In the genomic region with DNA sequence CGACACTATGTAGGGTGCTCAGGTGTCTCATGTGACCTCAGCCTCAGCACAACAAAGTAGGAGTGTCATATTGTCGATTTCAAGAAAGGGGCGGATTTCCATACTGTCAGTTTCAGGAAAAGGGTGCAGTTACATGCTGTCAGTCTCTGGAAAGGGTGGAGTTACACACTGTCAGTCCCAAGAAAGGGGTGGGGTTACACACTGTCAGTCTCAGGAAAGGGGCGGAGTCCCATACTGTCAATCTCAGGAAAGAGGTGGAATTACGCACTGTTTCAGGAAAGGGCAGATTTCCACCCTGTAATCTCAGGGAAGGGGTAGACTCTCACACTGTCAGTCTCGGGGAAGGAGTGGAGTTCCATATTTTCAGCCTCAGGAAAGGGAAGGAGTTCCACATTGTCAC, we compare ENCODE assay signal across 32 mouse cellular contexts. TPM values are rescaled to one million over a fixed set of nuclear protein-coding genes. Genes with fewer than 3 reads are reported as not detected.
A peak's percentile ranks its signal among the peaks of the same experiment; 100 is the strongest.
DNase-seq lines count a peak whose midpoint lies in the region; ATAC-seq lines count a peak whose summit lies in the region.
"Had no signal": no experiment of that assay in that cellular context is flagged by ENCODE, and none has a peak within 500 bp of the region (broad histone marks: within the 10 kb centered on the region; RNA-seq: fewer than 3 reads in every experiment).

No protein-coding gene starts in this region.

- 83% methylated on average over 6 of the region's 6 CpGs for WGBS in embryonic facial prominence, embryonic 11.5 days
- WGBS in embryonic facial prominence, embryonic 10.5 days = 85% methylated on average over 6 of the region's 6 CpGs
- WGBS in hindbrain, embryonic 16.5 days = 91% methylated on average over 6 of the region's 6 CpGs
- whole genome bisulfite sequencing in hindbrain, embryonic 12.5 days = 91% methylated on average over 6 of the region's 6 CpGs
- 89% methylated on average over 6 of the region's 6 CpGs for WGBS in midbrain, embryonic 13.5 days
- 92% methylated on average over 6 of the region's 6 CpGs for WGBS in midbrain, embryonic 15.5 days

- no peaks in the 10 kb centered on the region for H3K9me3 ChIP-seq in embryonic facial prominence, embryonic 11.5 days (replicated peaks; ENCODE audit: control insufficient read depth, low read length)
- no peaks in the 10 kb centered on the region for H3K9me3 ChIP-seq in embryonic facial prominence, embryonic 10.5 days
- H3K9me3 ChIP-seq in hindbrain, embryonic 16.5 days (ENCODE audit: control insufficient read depth, low read length) = no peaks in the 10 kb centered on the region
- no peaks in the 10 kb centered on the region for H3K9me3 ChIP-seq in hindbrain, embryonic 12.5 days (replicated peaks)
- H3K9me3 ChIP-seq in midbrain, embryonic 13.5 days = no peaks in the 10 kb centered on the region
- no peaks in the 10 kb centered on the region for H3K9me3 ChIP-seq in midbrain, embryonic 15.5 days
- H3K9me3 ChIP-seq: heart, embryonic 10.5 days; heart, embryonic 15.5 days; hindbrain, embryonic 15.5 days; intestine, embryonic 15.5 days; liver, embryonic 15.5 days; neural tube, embryonic 12.5 days had no signal

- H3K4me1 ChIP-seq in embryonic facial prominence, embryonic 11.5 days (ENCODE audit: control insufficient read depth, insufficient read depth, low read length) = no peaks in the 10 kb centered on the region
- H3K4me1 ChIP-seq in embryonic facial prominence, embryonic 10.5 days = peaks cover 7% of the 10 kb centered on the region; the same call in 1 of the 2 replicates
- H3K4me1 ChIP-seq in hindbrain, embryonic 16.5 days (ENCODE audit: control insufficient read depth, insufficient read depth, low read depth, low read length) = no peaks in the 10 kb centered on the region
- no peaks in the 10 kb centered on the region for H3K4me1 ChIP-seq in hindbrain, embryonic 12.5 days
- H3K4me1 ChIP-seq in midbrain, embryonic 13.5 days (replicated peaks) = no peaks in the 10 kb centered on the region
- no peaks in the 10 kb centered on the region for H3K4me1 ChIP-seq in midbrain, embryonic 15.5 days
- H3K4me1 ChIP-seq: heart, embryonic 10.5 days; heart, embryonic 15.5 days; hindbrain, embryonic 15.5 days; intestine, embryonic 15.5 days; liver, embryonic 15.5 days; neural tube, embryonic 12.5 days had no signal

- H3K27ac ChIP-seq in embryonic facial prominence, embryonic 11.5 days (replicated peaks; ENCODE audit: low read depth, low read length) = no peak overlapping the region
- H3K27ac ChIP-seq in embryonic facial prominence, embryonic 10.5 days (replicated peaks) = no peak overlapping the region
- no peak overlapping the region for H3K27ac ChIP-seq in hindbrain, embryonic 16.5 days (ENCODE audit: low read depth, low read length)
- H3K27ac ChIP-seq in hindbrain, embryonic 12.5 days = no peak overlapping the region
- H3K27ac ChIP-seq in midbrain, embryonic 13.5 days = no peak overlapping the region
- H3K27ac ChIP-seq in midbrain, embryonic 15.5 days = no peak overlapping the region
- H3K27ac ChIP-seq: heart, embryonic 10.5 days; heart, embryonic 15.5 days; hindbrain, embryonic 15.5 days; intestine, embryonic 15.5 days; liver, embryonic 15.5 days; macrophage; neural tube, embryonic 12.5 days had no signal

- no peak for DNase-seq in embryonic facial prominence, embryonic 11.5 days (ENCODE audit: low spot score)
- no peak for DNase-seq in embryonic facial prominence, embryonic 10.5 days (ENCODE audit: low spot score)
- no peak for DNase-seq in frontal cortex, postnatal 10 days (ENCODE audit: low spot score in 2 of 2)
- no peak for DNase-seq in layer of hippocampus, adult 11-12 months (ENCODE audit: low spot score)
- DNase-seq: adrenal gland, postnatal 25 days; cerebellum, adult 11-12 months; cerebellum, adult 9-11 months; embryo, embryonic 11 days; gastrocnemius, postnatal 25 days; kidney, adult 8-10 months; kidney, postnatal 10 days; layer of hippocampus, adult 9-11 months; liver; lung, postnatal 10 days; right cerebral cortex, adult 18-20 months; spleen, adult 18-20 months; thymus, adult 18-20 months; thymus, postnatal 36 days had no signal

- no peaks in the 10 kb centered on the region for H3K27me3 ChIP-seq in embryonic facial prominence, embryonic 11.5 days (ENCODE audit: control insufficient read depth, insufficient read depth, low read length)
- no peaks in the 10 kb centered on the region for H3K27me3 ChIP-seq in embryonic facial prominence, embryonic 10.5 days (replicated peaks; ENCODE audit: low read depth, poor library complexity, severe bottlenecking)
- no peaks in the 10 kb centered on the region for H3K27me3 ChIP-seq in hindbrain, embryonic 16.5 days (replicated peaks; ENCODE audit: control insufficient read depth, insufficient read depth, low read length)
- no peaks in the 10 kb centered on the region; the same call in 1 of the 2 replicates for H3K27me3 ChIP-seq in hindbrain, embryonic 12.5 days
- H3K27me3 ChIP-seq in midbrain, embryonic 13.5 days = no peaks in the 10 kb centered on the region
- no peaks in the 10 kb centered on the region for H3K27me3 ChIP-seq in midbrain, embryonic 15.5 days (replicated peaks)
- H3K27me3 ChIP-seq: heart, embryonic 15.5 days; hindbrain, embryonic 15.5 days; intestine, embryonic 15.5 days; liver, embryonic 15.5 days; neural tube, embryonic 12.5 days; Patski had no signal

- ATAC-seq in embryonic facial prominence, embryonic 11.5 days (replicated peaks; ENCODE audit: insufficient number of reproducible peaks, low FRiP score, low TSS enrichment, low read depth) = 0 out of 2 replicates have a peak, but pooled peaks have one; percentile 44
- ATAC-seq in hindbrain, embryonic 16.5 days = 0 out of 2 replicates have a peak, but pooled peaks have one; percentile 45
- no peak for ATAC-seq in hindbrain, embryonic 12.5 days (ENCODE audit: low FRiP score)
- 0 out of 2 replicates have a peak, but pooled peaks have one; percentile 30 for ATAC-seq in midbrain, embryonic 13.5 days
- no peak; the same call in 1 of the 2 replicates for ATAC-seq in midbrain, embryonic 15.5 days (replicated peaks)
- ATAC-seq: intestine, embryonic 15.5 days; Patski had no signal

- H3K4me3 ChIP-seq in embryonic facial prominence, embryonic 11.5 days (ENCODE audit: low read depth, low read length) = no peak overlapping the region
- H3K4me3 ChIP-seq in embryonic facial prominence, embryonic 10.5 days = no peak overlapping the region
- no peak overlapping the region for H3K4me3 ChIP-seq in hindbrain, embryonic 16.5 days (ENCODE audit: low read length)
- no peak overlapping the region for H3K4me3 ChIP-seq in hindbrain, embryonic 12.5 days
- H3K4me3 ChIP-seq in midbrain, embryonic 13.5 days (replicated peaks) = no peak overlapping the region
- H3K4me3 ChIP-seq in midbrain, embryonic 15.5 days = no peak overlapping the region
- H3K4me3 ChIP-seq: erythroblast, embryonic 14.5 days; heart, embryonic 10.5 days; heart, embryonic 15.5 days; hindbrain, embryonic 15.5 days; intestine, embryonic 15.5 days; liver, embryonic 15.5 days; myocyte; neural tube, embryonic 12.5 days had no signal

- no peak overlapping the region for H3K4me2 ChIP-seq in embryonic facial prominence, embryonic 11.5 days (ENCODE audit: low read depth, low read length)
- H3K4me2 ChIP-seq in hindbrain, embryonic 16.5 days (ENCODE audit: low read length) = no peak overlapping the region
- H3K4me2 ChIP-seq in hindbrain, embryonic 12.5 days (replicated peaks) = no peak overlapping the region
- no peak overlapping the region for H3K4me2 ChIP-seq in midbrain, embryonic 13.5 days (replicated peaks)
- no peak overlapping the region for H3K4me2 ChIP-seq in midbrain, embryonic 15.5 days
- H3K4me2 ChIP-seq: heart, embryonic 15.5 days; hindbrain, embryonic 15.5 days; intestine, embryonic 15.5 days; liver, embryonic 15.5 days; neural tube, embryonic 12.5 days had no signal

- H3K36me3 ChIP-seq in embryonic facial prominence, embryonic 11.5 days (replicated peaks; ENCODE audit: control insufficient read depth, insufficient read depth, low read depth, low read length) = no peaks in the 10 kb centered on the region
- no peaks in the 10 kb centered on the region for H3K36me3 ChIP-seq in embryonic facial prominence, embryonic 10.5 days (replicated peaks)
- H3K36me3 ChIP-seq in hindbrain, embryonic 16.5 days (ENCODE audit: control insufficient read depth, insufficient read depth, low read length) = no peaks in the 10 kb centered on the region
- H3K36me3 ChIP-seq in hindbrain, embryonic 12.5 days = no peaks in the 10 kb centered on the region
- H3K36me3 ChIP-seq in midbrain, embryonic 13.5 days = no peaks in the 10 kb centered on the region
- no peaks in the 10 kb centered on the region for H3K36me3 ChIP-seq in midbrain, embryonic 15.5 days (replicated peaks)
- H3K36me3 ChIP-seq: heart, embryonic 10.5 days; heart, embryonic 15.5 days; hindbrain, embryonic 15.5 days; intestine, embryonic 15.5 days; liver, embryonic 15.5 days; neural tube, embryonic 12.5 days had no signal

- no peak overlapping the region for H3K9ac ChIP-seq in embryonic facial prominence, embryonic 11.5 days (replicated peaks; ENCODE audit: low read length)
- no peak overlapping the region for H3K9ac ChIP-seq in hindbrain, embryonic 16.5 days (ENCODE audit: low read depth, low read length)
- no peak overlapping the region for H3K9ac ChIP-seq in hindbrain, embryonic 12.5 days
- no peak overlapping the region for H3K9ac ChIP-seq in midbrain, embryonic 13.5 days (replicated peaks)
- H3K9ac ChIP-seq in midbrain, embryonic 15.5 days = no peak overlapping the region
- H3K9ac ChIP-seq: heart, embryonic 15.5 days; hindbrain, embryonic 15.5 days; intestine, embryonic 15.5 days; liver, embryonic 15.5 days; neural tube, embryonic 12.5 days had no signal

RNA-seq across cellular contexts. Expression of a gene that starts 51.9 kb away (rescaled TPM):
- 1.3 and 2.1 TPM in 2 replicates for polyA plus RNA-seq in embryonic facial prominence, embryonic 11.5 days (2014; fragmentation: Nextera tagmentation; extraction: Ambion mirVana)
- polyA plus RNA-seq in embryonic facial prominence, embryonic 10.5 days (2016; fragmentation: Nextera tagmentation; extraction: Ambion mirVana) = 1.4 and 2.0 TPM in 2 replicates
- 20.1 and 21.1 TPM in 2 replicates for polyA plus RNA-seq in hindbrain, embryonic 16.5 days (2015; fragmentation: Nextera tagmentation; extraction: Ambion mirVana)
- 8.4 and 9.1 TPM in 2 replicates for polyA plus RNA-seq in hindbrain, embryonic 12.5 days (2016; fragmentation: Nextera tagmentation; extraction: Ambion mirVana)
- 15.3 and 17.8 TPM in 2 replicates for polyA plus RNA-seq in midbrain, embryonic 13.5 days (2015; fragmentation: Nextera tagmentation; extraction: Ambion mirVana)
- 26.7 and 27.8 TPM in 2 replicates for polyA plus RNA-seq in midbrain, embryonic 15.5 days (2015; fragmentation: Nextera tagmentation; extraction: Ambion mirVana)
- polyA plus RNA-seq: erythroblast, embryonic 14.5 days; macrophage; myocyte had no signal

Comparison
In these comparisons a context has a peak if more than half of its experiments do, and no peak if none do; other contexts are left out.
1. ATAC-seq: peak in embryonic facial prominence, embryonic 11.5 days (single experiment), hindbrain, embryonic 16.5 days (single experiment) and midbrain, embryonic 13.5 days (single experiment); none in hindbrain, embryonic 12.5 days (single experiment) and midbrain, embryonic 15.5 days (single experiment).